Mouse (Mus musculus) heart, embryonic 13.5 days (tissue): Measurements from ENCODE around the gene Megf8. TPM values are rescaled to one million over a fixed set of nuclear protein-coding genes. Genes with fewer than 3 reads are reported as not detected.
A peak's percentile ranks its signal among the peaks of the same experiment; 100 is the strongest.

Experiments used
- ATAC-seq: fragments of 200-750 bp; cut with Nextera tagmentation; 2 replicates; pipeline ENCODE4 v1.8.0; 2017; ENCODE audit warnings: moderate TSS enrichment; ENCODE audit not compliant: insufficient number of reproducible peaks, low FRiP score, low TSS enrichment; ENCODE audit errors: extremely low read depth
- H3K27ac ChIP-seq: fragments of 300-500 bp; sonication (generic); replicated peaks from 2 replicates; pipeline ENCODE4 v1.5.1; 2015; ENCODE audit warnings: moderate library complexity, mild to moderate bottlenecking, inconsistent platforms
- H3K27me3 ChIP-seq: fragments of 300-500 bp; sonication (generic); replicated peaks from 2 replicates; pipeline ENCODE4 v1.6.1; 2015; ENCODE audit warnings: mild to moderate bottlenecking, inconsistent platforms
- H3K36me3 ChIP-seq: fragments of 300-500 bp; sonication (generic); 2 replicates; pipeline ENCODE4 v1.6.1; 2015; ENCODE audit warnings: mild to moderate bottlenecking, inconsistent platforms
- H3K4me1 ChIP-seq: fragments of 300-500 bp; sonication (generic); 2 replicates; pipeline ENCODE4 v1.6.1; 2015; ENCODE audit warnings: inconsistent platforms
- H3K4me2 ChIP-seq: fragments of 300-500 bp; sonication (generic); 2 replicates; pipeline ENCODE4 v1.6.1; 2015; ENCODE audit warnings: inconsistent platforms, mild to moderate bottlenecking, moderate library complexity
- H3K4me3 ChIP-seq: fragments of 300-500 bp; sonication (generic); 2 replicates; pipeline ENCODE4 v1.5.1; 2015; ENCODE audit warnings: moderate library complexity, mild to moderate bottlenecking, inconsistent platforms
- H3K9ac ChIP-seq: fragments of 300-500 bp; sonication (generic); 2 replicates; pipeline ENCODE4 v1.6.1; 2015; ENCODE audit warnings: inconsistent platforms, mild to moderate bottlenecking, moderate library complexity
- H3K9me3 ChIP-seq: fragments of 300-500 bp; sonication (generic); 2 replicates; pipeline ENCODE4 v1.6.1; 2016; ENCODE audit warnings: inconsistent platforms
- WGBS: fragments of 180-500 bp; shearing (Covaris S2); methylation state at CpG from one replicate; pipeline ENCODE4 v1.1.7; 2015; ENCODE audit warnings: mixed read lengths; 5-methylcytosine and 5-hydroxymethylcytosine counted together
- polyA plus RNA-seq: library from polyadenylated mRNA; unstranded; fragments of >200 nt; fragmentation: Nextera tagmentation; extraction: Ambion mirVana; gene quantifications from 2 replicates; pipeline ENCODE4 v1.2.1, GENCODE M21; 2015

Megf8 gene
- polyA plus RNA-seq, 1 experiment from 2014 or later = 7.5 TPM

DNA sequence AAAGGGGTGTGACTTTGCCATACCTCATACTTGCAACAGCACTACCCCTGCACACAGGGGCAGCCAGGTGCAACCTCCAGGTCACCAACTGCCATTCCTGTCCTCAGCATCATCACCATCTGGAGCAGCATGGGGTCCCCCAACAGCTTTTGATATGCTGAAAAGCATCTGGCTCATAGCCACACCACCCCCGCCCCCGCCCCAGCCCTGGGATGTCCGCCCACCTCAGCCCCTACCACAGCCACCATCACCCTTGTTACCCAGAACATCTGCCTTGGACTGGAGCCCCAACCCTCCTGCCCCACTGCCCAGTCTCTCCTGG lies 13.3 kb upstream of the Megf8 start:
- H3K36me3 ChIP-seq = no peaks in the 10 kb centered on the region
- H3K27ac ChIP-seq = no peak overlapping the region
- ATAC-seq = no peak
- no peak overlapping the region for H3K4me3 ChIP-seq
- H3K4me2 ChIP-seq = no peak overlapping the region
- 65% methylated on average over 3 of the region's 3 CpGs for WGBS
- no peak overlapping the region for H3K9ac ChIP-seq
- no peaks in the 10 kb centered on the region for H3K9me3 ChIP-seq
- peaks cover 56% of the 10 kb centered on the region for H3K27me3 ChIP-seq
- peaks cover 11% of the 10 kb centered on the region for H3K4me1 ChIP-seq

DNA sequence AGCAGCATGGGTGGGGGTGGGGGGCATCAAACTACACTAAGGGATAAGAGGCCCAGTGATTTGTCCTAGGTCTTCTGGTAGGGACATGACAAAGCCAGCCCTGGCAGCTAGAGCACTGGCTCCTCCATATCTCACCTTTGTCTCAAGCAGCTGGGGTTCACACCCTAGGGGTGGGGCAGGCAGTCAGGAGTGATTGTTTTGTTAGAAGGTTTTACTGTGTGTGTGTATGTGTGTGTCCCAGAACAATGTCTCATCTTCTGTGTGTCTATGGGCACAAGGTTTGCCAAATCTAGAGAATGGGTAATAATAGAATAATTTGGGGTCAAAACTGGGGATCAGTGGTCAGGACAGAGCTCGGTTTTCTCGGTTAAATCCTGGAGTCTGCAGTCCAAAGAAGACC lies 11.5 kb upstream of the Megf8 start:
- H3K9me3 ChIP-seq = no peaks in the 10 kb centered on the region
- no peak for ATAC-seq
- peak overlapping the region; percentile 58 for H3K9ac ChIP-seq
- peaks cover 72% of the 10 kb centered on the region for H3K27me3 ChIP-seq
- no peak overlapping the region for H3K27ac ChIP-seq
- H3K36me3 ChIP-seq = no peaks in the 10 kb centered on the region
- peak overlapping the region; percentile 97 for H3K4me2 ChIP-seq
- H3K4me1 ChIP-seq = peaks cover 10% of the 10 kb centered on the region
- H3K4me3 ChIP-seq = peak overlapping the region; percentile 62
- WGBS = 1% methylated on average over 2 of the region's 2 CpGs

DNA sequence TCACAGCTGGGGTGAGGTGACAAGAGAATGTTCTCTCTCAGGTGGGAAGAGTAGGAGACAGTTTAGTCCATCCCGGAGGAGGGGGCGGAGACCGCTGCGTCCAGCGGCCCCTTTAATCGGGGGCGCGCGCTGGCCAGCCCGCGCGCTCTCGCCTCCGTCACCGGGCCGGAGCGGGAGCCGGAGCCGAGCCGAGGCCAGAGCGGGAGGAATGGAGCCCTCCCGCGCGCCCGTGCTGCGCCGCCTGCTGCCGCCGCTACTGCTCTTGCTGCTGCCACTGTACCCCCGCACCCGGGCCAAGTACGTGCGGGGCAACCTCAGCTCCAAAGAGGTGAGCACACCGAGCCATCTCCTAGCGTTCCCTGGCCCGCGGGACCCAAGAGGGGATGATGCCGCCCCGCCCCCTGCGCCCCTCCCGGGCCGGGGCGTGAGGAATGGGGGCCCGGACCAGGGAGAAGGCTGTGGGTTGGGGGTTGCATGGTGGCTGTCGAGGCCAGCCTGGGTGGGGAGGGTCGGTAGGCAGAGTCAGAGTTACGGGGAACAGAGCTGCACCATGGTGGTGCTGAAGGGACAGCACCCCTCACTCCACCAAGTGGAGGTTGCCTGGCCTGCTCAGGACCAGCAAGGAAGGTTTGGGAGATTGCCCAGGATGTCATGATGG lies 10.9 kb upstream of the Megf8 start, which contains the start of gene Tmem145:
TSS of gene Tmem145 (plus strand) at position 151 of the 658 bp plus-strand sequence.
- H3K9ac ChIP-seq = peak within 1 kb of the TSS; percentile 58
- under 1% methylated on average over 47 of the region's 47 CpGs for WGBS
- no peak for ATAC-seq

DNA sequence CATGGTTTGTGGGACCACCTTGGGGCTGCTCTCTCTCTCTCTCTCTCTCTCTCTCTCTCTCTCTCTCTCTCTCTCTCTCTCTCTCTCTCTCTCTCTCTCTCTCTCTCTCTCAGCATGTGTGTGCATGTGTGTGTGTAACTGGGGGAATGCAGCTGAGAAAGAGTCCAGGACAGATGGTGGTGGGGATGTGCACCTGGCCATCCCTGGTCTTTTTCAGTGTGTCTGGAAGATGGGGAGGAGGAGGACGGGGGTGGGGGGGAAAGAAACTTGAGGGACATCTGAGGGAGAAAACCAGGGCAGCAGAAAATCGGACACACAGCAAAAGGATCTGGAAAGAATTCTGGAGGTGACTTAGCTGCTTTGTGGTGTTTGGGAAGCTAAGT lies 10.4 kb upstream of the Megf8 start:
- WGBS = 34% methylated on average over 2 of the region's 2 CpGs
- peaks cover 10% of the 10 kb centered on the region for H3K4me1 ChIP-seq
- H3K27me3 ChIP-seq = peaks cover 81% of the 10 kb centered on the region
- H3K36me3 ChIP-seq = no peaks in the 10 kb centered on the region
- no peak overlapping the region for H3K4me3 ChIP-seq
- H3K9me3 ChIP-seq = no peaks in the 10 kb centered on the region
- H3K27ac ChIP-seq = no peak overlapping the region
- no peak overlapping the region; the same call in 1 of the 2 replicates for H3K4me2 ChIP-seq
- no peak for ATAC-seq
- H3K9ac ChIP-seq = no peak overlapping the region

More for the DNA sequence above, 10.9 kb upstream of the Megf8 start, which contains the start of gene Tmem145:
- H3K36me3 ChIP-seq = no peaks in the 10 kb centered on the region
- H3K4me2 ChIP-seq = peak within 1 kb of the TSS; percentile 97
- no peak within 1 kb of the TSS for H3K27ac ChIP-seq
- H3K27me3 ChIP-seq = peaks cover 76% of the 10 kb centered on the region
- H3K4me3 ChIP-seq = peak within 1 kb of the TSS; percentile 62
- no peaks in the 10 kb centered on the region for H3K9me3 ChIP-seq
- peaks cover 10% of the 10 kb centered on the region for H3K4me1 ChIP-seq

DNA sequence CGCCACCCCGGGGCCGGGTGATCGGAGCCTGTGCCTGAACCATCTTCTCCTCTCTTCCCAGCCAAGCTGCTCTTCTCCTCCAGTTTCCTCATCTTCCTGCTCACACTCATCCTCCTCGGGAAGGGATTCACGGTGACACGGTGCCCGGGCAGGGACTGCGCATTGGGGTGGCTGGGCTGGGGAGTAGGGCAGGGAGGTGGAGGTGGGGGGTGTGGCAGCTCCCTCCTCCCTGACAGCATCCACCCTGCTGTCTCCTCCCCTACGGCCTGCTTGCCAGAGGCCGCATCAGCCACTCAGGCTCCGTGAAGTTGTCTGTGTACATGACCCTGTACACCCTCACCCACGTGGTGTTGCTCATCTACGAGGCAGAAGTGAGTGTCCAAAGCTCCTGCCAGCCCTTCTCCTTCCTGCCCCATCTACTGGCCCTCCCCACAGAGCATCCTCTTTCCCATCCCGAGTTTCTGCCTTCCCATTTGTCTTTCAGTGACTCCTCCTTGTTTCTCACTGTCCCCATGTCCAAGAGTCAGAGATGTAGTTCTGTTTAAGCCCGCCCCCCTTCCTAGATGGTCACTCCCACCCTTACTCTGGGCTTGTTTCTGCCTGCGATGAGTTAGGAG lies 8.2 kb upstream of the Megf8 start:
- H3K9me3 ChIP-seq = no peaks in the 10 kb centered on the region
- H3K36me3 ChIP-seq = no peaks in the 10 kb centered on the region
- no peak overlapping the region for H3K4me3 ChIP-seq
- H3K27ac ChIP-seq = no peak overlapping the region
- H3K4me2 ChIP-seq = no peak overlapping the region
- no peak overlapping the region for H3K9ac ChIP-seq
- peaks cover 87% of the 10 kb centered on the region for H3K27me3 ChIP-seq
- 53% methylated on average over 17 of the region's 17 CpGs for WGBS
- peaks cover 10% of the 10 kb centered on the region for H3K4me1 ChIP-seq
- ATAC-seq = no peak

DNA sequence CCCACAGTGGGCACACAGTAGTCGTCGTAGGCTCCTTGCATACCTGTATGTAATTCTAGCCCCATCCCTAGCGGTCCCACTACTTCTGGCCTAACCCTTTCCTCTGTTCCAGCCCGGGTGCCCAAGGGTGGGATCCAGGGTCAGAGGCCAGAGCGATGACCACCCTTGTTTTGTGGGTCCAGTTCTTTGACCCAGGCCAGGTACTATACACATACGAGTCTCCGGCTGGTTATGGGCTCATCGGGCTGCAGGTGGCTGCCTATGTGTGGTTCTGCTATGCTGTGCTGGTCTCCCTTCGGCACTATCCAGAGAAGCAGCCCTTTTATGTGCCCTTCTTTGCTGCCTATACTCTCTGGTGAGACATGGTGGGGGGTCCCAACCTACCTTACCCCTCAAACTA lies 7.5 kb upstream of the Megf8 start:
- ATAC-seq = no peak
- Histone ChIP-seq H3K9ac (no peak overlapping the region), H3K4me1 (peaks cover 12% of the 10 kb centered on the region), H3K4me3 (no peak overlapping the region), H3K27me3 (peaks cover 88% of the 10 kb centered on the region), H3K36me3 (no peaks in the 10 kb centered on the region), H3K27ac (no peak overlapping the region), H3K4me2 (no peak overlapping the region), H3K9me3 (no peaks in the 10 kb centered on the region)
- 82% methylated on average over 9 of the region's 9 CpGs for WGBS

DNA sequence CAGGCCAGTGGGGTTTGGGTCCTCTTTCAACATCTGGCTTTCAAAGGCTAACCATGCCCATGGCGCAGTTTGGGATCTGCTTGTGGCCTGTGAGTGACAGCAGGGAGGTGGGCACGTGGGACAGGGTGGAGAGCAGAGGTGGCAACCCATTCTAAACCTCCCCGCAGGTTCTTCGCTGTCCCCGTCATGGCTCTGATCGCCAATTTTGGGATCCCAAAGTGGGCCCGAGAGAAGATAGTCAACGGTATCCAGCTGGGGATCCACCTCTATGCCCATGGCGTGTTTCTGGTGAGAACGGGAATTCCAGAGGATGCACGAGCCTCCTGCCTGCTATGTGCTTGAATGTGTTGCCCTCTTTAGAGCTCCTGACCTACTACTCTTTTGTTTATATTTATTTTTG lies 5.8 kb upstream of the Megf8 start:
- 73% methylated on average over 11 of the region's 11 CpGs for WGBS
- no peak overlapping the region for H3K9ac ChIP-seq
- no peak overlapping the region for H3K27ac ChIP-seq
- no peaks in the 10 kb centered on the region for H3K9me3 ChIP-seq
- peaks cover 20% of the 10 kb centered on the region for H3K4me1 ChIP-seq
- no peaks in the 10 kb centered on the region for H3K36me3 ChIP-seq
- peaks cover 94% of the 10 kb centered on the region for H3K27me3 ChIP-seq
- no peak overlapping the region for H3K4me3 ChIP-seq
- H3K4me2 ChIP-seq = no peak overlapping the region
- ATAC-seq = no peak

DNA sequence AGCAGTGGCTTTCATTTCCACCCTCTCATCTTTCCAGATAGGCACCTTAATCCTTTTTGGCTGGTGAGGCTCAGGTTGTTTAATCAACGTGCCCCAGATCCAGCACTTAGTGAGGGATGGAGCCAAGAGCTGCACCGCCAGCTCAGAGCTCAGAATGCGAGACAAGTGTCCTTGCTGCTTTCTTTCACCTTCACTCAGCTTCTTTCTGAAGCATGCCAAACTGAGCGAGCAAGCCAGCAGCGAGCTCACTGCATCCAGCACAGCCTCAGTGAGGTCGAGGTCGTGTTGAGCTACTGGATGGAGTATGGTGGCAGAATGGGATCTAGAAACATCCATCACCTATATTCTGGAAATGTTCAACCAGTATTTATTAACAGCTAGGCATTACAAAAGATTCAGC lies 3.6 kb upstream of the Megf8 start:
- H3K27ac ChIP-seq = no peak overlapping the region
- H3K4me1 ChIP-seq = peaks cover 30% of the 10 kb centered on the region
- 28% methylated on average over 7 of the region's 7 CpGs for WGBS
- no peaks in the 10 kb centered on the region for H3K9me3 ChIP-seq
- peaks cover 74% of the 10 kb centered on the region for H3K27me3 ChIP-seq
- ATAC-seq = no peak
- no peak overlapping the region for H3K4me3 ChIP-seq
- no peak overlapping the region for H3K9ac ChIP-seq
- H3K36me3 ChIP-seq = no peaks in the 10 kb centered on the region
- no peak overlapping the region for H3K4me2 ChIP-seq

DNA sequence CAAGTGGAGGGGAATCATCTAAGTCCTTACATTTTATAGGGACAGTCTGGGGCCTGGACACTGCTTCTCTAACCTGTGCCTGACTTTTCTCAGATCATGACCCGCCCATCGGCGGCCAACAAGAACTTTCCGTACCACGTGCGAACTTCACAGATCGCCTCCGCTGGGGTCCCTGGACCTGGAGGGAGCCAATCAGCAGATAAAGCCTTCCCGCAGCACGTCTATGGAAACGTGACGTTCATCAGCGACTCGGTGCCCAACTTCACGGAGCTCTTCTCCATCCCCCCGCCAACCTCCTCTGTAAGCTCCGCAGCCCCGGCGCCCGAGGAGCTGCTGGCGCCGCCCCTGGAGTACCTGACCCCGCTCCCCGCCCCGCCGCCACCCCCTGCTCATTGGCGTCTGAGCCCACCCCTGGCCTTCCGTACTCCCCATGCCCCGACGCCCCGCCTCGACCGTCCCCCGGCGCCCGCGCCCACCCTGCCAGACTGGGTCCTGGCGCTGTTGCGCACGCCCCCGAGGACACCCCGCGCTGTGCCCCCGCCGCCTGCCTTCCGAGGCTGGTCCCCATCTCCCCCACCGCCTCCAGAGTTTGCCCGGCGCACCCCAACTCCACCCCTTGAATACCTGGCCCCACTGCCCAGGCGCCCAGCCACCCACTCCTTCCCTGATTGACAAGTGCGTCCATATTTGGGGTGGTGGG lies 2.2 kb upstream of the Megf8 start:
- peak overlapping the region; percentile 79 for H3K9ac ChIP-seq
- peaks cover 60% of the 10 kb centered on the region for H3K27me3 ChIP-seq
- no peak overlapping the region for H3K27ac ChIP-seq
- no peak for ATAC-seq
- H3K4me2 ChIP-seq = peak overlapping the region; percentile 97
- peaks cover 30% of the 10 kb centered on the region for H3K4me1 ChIP-seq
- WGBS = 2% methylated on average over 51 of the region's 51 CpGs
- no peaks in the 10 kb centered on the region for H3K9me3 ChIP-seq
- H3K4me3 ChIP-seq = peak overlapping the region; percentile 71
- peaks cover 3% of the 10 kb centered on the region; the same call in 1 of the 2 replicates for H3K36me3 ChIP-seq

DNA sequence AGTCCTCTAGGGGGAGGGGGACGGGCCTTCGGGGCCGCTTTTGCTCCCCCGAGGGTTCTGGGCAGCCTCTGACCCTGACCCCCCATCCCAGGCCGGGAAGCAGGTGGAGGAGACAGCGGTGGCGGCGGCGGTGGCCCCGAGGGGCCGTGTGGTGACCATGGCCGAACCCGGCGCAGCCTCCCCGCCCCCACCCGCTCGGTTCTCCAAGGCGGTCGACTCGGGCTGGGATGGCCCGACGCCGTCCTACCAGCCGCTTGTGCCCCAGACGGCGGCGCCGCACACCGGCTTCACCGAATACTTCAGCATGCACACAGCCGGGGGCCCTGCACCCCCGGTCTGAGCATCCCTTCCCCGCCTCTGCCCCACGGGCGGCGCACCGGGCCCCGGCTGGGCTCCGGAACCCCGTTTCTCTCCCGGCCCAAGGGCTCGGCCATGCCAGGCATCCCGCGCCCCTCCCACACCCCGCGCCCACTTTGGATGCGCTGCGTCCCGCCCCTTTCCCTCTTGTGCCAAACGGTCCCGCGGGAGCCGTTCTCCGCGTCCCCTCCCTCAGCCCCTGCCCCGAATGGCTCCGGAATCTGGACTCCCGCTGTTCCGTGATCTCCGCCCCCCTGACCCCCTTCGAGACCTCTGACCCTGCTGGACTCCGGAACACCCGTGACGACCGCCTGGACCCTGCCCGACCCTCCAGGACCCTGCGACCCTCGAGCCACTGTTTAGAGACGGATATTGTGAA lies 1.5 kb upstream of the Megf8 start:
- no peak overlapping the region for H3K27ac ChIP-seq
- WGBS = 1% methylated on average over 69 of the region's 69 CpGs
- peaks cover 55% of the 10 kb centered on the region for H3K27me3 ChIP-seq

DNA sequence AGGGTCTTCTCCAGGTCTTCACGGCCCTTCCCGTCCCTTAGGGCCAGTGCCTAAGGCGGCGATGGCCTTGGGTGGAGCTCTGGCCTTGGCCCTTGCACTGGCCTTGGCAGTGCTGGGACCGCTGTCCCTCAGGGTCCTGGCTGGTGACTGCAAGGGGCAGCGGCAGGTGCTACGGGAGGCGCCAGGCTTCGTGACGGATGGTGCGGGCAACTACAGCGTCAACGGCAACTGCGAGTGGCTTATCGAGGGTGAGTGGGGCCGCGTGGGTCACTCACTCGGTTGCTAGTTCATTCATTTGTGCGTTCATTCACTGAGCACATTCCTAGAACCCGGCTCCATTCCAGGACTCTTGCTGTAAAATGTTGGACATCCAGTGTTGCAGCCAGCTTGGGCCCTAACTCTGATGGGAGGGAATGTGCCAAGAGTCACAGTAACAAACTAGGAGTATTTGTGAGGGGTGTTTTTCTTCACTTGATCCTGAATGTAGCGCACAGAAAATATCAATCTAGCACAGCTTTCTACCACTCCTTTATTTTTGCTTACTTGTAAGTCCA lies 559 bp downstream of the Megf8 start:
- H3K27ac ChIP-seq = peak overlapping the region; percentile 82
- peaks cover 39% of the 10 kb centered on the region for H3K4me1 ChIP-seq
- H3K27me3 ChIP-seq = peaks cover 37% of the 10 kb centered on the region
- no peaks in the 10 kb centered on the region for H3K9me3 ChIP-seq
- H3K9ac ChIP-seq = peak overlapping the region; percentile 84
- peaks cover 3% of the 10 kb centered on the region; the same call in 1 of the 2 replicates for H3K36me3 ChIP-seq
- H3K4me3 ChIP-seq = peak overlapping the region; percentile 71
- ATAC-seq = no peak
- H3K4me2 ChIP-seq = peak overlapping the region; percentile 97
- WGBS = 14% methylated on average over 21 of the region's 21 CpGs

More for the DNA sequence above, 1.5 kb upstream of the Megf8 start:
- H3K36me3 ChIP-seq = peaks cover 3% of the 10 kb centered on the region; the same call in 1 of the 2 replicates
- H3K4me2 ChIP-seq = peak overlapping the region; percentile 97
- peak overlapping the region; percentile 79 for H3K9ac ChIP-seq
- H3K4me1 ChIP-seq = peaks cover 30% of the 10 kb centered on the region
- no peaks in the 10 kb centered on the region for H3K9me3 ChIP-seq
- H3K4me3 ChIP-seq = peak overlapping the region; percentile 71
- no peak for ATAC-seq
